Mouse (Mus musculus): ENCODE data around the gene Pum2.

DNA sequence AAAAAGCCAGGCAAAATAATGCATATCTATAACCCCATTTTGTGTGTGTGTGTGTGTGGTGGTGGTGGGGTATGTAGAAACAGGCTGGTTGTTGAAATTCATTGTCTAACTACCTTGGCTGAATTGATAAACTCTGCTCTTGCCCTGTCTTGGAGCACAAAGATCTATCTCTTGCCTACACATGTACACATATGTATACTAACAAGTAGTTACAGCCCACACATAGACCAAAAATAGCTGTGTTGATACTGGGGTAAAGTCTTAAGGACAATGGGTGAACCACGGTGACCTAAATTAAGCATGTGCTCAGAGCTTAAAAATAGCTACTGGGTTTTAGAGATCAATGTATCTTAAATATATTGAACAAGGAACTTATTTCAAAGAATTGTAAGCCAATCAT is 10.3 kb downstream of the Pum2 start:
- TF ChIP-seq CTCF (IDR thresholded peaks at IDR 0.05; ENCODE audit: insufficient read depth, low read length) (no peak), POLR2A (IDR thresholded peaks at IDR 0.05; ENCODE audit: borderline replicate concordance, extremely low read depth, low read depth, low read length) (no peak)

Measured in lung, adult 2 months (tissue).